Mouse (Mus musculus) cerebellum, postnatal 25 days (tissue): ENCODE data around the gene Lef1.

Source experiments
- DNase-seq, 2 experiments: peaks; one replicate each; pipeline ENCODE4 v3.0.0; 2021; ENCODE audit warnings: mixed read lengths in 2 of 2

Lef1 gene

DNA sequence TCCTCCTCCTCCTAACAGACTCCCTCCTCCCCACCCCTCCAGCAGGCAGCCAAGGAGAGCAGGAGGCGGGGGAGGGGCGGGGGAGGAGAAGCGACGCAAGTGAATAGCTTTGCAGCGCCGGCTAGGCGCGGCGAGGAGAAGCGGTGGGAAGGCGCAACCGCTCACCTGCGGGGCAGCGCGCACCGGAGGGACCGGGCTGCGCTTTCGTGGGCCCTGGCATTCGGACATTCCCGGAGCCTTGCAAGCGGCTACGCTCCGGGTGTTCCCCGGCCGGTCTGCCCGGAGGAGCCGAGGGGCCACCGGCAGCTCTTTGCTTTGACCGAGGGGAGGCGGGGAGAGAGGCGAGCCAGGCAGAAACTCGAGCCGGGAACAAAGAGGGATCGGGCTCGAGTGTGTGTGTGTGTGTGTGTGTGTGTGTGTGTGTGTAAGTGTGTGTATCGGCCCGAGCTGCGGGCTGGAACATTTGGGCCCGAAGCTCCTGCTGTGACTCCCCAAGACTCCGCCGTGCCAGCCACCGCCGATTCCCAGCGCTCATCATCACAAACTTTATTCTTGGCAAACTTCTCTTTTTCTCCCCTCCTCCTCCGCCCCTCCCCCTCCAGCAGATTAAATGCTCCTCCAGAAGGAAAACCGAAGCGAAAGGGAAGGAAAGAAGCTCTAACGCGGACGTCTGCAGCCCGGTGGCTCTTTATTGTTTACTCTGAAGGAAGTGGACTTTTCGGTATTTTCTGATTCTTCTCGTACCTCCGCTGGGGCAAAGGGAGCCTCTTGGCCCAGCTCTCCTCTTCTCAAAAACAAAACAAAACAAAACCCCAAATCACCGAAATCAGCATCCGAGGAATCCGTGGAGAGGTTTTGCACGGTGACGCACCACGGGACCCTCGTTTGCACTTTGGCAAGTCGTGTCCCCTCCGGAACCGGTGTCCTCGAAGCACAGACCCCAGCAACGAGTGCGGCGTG lies at the start of gene Lef1:
Gene Lef1, plus strand, starts transcription at position 281 of the 960 bp plus-strand sequence.
- peak; percentile 24 to 42 for DNase-seq

DNA sequence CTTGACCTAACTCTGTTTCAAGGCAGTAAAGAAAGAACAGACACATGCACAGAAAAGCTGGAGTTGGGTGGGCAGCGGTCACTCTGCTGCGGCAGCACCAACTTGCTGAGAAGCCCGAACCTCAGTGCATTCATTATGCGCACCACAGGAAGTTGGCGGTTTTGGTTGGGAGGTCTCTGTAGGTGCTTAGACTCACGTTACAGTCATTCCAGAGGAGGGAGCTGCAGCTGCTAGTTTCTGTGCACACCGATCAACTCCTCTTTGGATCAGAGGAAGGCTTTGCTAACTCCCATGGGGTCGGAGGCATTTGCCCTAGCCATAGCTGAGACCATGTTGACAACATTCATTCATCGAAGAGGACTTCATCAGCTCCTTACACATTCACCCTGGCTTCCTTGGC lies 45.3 kb upstream of the Lef1 start:
- no peak for DNase-seq

DNA sequence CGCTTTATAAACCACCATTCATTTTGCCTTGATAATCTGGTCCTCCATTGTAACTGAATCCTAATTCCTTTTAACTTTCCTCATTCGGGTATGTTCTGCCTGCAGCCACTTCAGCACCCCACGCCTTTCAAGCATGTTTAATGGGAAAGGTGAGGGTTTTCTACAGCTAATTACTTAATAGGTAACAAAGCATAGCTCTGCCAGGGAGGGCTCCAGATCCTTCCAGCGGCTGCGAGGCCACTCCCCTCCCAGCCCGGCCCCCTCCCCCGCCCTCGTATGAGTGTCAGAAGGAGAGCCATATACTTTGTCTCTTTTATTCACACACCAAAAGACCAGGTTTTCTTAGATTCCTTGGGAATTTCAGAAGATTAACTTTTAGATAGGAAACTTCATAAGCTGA lies 44.1 kb upstream of the Lef1 start:
- DNase-seq: no peak

DNA sequence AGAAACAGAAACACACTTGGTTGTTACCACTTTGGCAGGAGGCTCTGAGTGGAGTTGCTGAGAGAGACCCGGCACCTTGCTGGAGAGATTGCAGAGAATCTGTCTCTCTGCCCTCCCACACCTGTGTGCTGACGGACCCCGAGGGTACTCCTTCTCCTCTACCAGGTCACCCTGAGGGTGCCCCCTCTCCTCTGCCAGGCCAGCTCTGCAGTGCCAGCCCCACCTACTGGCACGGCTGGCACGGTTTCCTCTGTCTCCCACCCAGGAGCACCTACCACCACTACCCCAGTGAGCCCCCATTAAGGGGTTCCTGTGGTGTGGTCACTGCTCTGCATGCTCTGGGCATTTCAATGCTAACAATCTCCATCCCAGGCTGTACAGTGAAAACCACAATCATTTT lies 42.3 kb upstream of the Lef1 start:
- DNase-seq: no peak

DNA sequence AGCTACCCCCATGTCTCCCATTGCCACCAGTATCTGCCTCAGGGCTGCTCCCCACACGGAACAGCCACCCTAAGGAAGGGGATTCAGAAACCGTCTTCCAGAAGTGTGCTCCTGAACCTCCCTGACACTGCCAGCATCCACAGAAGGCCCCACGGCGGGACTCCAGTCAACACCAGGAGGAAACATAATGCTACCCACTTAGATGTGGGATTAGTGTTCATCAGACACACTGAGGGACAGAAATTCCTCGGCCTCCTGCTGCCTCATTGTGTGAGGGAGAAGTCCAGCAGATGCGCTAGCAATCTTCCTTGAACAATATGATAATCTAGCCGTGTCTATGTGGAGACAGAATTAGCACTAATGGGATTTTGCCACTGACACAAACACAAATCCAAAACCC lies 40.1 kb upstream of the Lef1 start:
- DNase-seq: no peak

DNA sequence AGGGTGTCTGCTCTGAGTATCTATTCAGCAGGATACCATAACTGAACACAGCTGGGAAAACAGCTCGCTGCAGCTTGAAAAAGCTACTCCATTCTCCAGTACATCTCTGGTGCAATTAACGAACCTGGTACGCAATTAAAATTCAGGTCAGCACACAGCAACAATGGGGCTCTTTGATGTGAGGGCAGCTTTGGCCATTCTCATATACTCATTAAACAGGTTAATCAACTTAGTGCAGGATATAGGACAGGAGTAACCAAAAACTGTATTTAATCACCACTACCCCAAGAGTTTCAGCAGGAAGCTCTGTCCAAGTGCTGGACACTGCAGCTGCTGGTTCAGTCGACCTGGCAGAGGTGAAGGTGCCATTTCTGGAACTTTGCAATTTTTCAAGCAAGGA lies 37.6 kb upstream of the Lef1 start:
- no peak for DNase-seq

DNA sequence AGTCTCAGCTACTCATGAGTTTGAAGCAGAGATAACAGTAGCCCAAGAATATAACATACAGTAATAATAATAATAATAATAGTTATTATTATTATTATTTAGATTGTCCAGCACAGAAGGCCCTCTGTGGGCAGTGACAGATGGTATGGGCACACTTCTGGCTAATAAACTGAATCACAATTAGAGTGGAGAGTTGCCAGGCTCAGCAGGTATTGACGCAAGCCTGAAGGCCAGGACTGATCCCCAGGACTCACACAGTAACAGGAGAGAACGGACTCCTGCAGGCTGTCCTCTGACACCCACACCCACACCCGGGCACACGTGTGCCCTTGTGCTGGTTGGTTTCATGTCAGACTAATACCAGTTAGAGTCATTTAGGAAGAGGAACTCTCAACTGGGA lies 36.3 kb upstream of the Lef1 start:
- DNase-seq: peak; percentile 15 to 25

DNA sequence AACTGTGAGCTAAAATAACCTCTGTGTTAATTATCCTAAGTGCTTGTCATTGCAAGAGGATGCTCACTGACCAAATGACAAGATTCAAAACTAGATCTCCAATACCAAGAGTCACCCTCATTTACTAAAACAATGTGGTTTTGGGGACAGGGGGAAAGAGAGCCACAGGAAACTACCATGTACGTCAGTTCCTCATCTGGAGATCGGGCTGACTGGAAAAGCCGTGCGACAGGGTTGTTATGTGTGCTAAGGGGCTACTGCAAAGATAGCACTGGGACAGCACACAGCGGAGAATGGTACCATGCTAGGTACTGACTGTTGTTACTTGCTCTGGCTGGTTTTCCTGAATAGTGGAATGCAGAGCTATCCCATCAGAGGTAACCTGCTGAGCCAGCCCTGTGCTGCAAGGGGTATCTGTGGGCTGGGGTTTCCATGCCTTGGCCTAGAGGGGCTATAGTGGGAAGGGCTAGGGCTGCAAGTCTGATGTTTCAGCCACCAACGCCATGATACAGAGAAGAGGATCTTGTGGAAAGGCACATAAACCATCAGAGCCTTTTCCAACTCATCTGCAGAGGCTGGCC lies 32.1 kb upstream of the Lef1 start:
- DNase-seq: no peak

DNA sequence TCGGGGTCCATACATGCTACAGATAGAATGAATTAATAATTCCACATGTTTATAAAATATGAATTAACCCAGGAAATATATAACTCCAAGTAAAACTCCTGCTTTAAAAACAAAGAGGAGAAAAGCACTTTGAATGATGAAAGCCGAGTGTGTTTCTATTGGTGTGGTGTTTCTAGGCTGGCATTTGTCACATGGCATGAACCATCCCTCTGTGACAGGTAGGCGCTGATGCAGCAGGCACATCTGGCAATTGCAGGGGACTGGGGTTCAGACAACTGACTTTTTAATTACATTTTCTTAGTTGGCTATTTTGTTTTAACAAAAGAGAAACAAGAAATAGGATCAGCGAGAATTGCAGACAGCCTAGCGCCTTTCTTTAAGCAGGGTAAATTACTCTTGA lies 31.6 kb upstream of the Lef1 start:
- no peak for DNase-seq

DNA sequence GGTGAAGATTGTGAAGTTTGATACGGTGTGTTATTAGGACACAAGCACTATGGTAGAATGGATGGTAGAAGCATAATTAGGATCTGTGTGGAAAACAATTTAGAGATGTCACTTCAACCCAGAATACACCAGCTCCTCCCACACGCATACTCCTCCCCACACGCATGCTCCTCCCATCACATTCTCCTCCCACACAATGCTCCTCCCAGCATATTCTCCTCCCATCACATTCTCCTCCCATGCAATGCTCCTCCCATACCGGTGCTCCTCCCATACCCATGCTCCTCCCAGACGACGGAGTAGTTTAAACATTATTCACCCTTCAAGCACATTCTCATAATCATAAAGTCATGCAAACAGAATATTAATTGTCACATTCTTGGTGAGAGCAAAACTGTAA lies 26.5 kb upstream of the Lef1 start:
- no peak for DNase-seq

DNA sequence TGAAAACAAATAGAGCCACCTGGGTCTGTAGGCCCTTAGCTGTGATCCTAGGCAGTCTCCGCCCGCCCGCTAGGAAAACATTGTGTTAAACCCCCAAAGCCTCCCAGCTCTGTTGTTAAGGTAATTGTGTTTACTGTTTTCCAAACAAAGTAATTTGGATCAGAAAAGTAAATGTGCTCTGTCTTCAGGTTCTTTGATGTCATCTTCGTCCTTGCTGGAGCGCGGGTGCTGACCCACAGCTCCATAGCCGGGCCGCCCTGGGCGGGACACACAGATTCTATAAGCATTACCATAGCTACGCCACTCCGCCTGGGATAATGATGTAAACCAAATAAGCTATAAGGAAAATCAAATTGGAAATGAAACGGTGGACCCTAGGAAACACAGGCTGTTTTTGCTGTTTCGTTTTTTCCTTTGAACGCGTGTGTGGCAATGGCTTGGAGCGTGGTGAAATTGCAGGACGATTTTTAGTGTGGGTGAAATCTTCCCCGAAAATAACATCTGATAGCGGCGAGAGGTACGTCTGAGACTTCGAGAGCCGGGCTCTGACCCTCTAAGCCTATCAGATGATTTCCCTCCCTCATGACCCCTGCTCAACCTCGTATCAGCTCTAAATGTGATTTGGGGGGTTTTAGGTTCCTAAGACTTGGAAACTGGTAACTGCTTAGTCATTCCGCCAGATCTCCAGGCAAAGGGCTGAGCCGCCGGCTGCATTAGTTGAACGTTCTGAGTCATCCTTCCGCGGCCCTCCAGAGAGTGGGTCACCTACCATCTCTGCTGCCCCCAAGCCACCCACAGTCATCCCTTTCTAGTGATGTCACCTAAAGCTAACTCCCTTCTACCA lies 25.3 kb upstream of the Lef1 start:
- peak in 1 of 2 experiments; percentile 11 for DNase-seq

DNA sequence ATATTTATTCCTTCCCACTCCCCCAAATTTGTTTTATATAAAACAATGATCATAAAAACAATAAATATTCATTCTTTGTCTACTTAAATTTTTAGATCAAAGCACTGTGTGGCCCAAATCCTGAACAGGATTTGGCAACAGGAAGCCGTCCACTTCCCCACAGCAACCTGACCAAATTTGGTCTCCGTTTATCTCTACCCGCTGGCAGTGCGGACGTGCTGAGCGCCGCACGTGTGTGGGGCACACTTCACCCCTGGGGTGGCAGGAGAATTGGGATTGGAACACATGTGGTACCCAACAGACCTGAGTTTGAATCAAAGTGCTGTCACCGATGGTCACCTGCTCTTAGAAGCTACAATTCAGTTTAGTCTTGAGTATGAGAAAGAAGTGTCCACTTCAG lies 24.3 kb upstream of the Lef1 start:
- no peak for DNase-seq

DNA sequence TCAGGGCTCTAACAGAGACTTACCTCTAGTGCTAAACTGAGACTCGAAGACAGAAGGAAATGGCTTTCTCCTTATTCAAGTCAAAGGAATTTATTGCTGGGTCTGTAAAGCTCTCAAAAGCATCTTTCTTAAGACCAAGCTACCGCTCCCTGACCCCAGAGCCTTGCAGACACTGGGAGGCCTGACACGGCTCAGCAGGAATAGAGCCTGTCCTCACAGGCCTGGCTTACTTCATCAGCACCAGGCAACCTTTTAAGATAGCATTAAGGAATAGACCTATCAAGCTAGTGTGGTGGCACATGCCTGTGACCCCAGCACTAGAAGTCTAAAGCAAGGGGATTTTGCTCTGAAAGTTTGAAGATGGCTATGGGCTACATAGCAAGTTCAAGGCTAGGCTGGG lies 20.6 kb upstream of the Lef1 start:
- no peak for DNase-seq

DNA sequence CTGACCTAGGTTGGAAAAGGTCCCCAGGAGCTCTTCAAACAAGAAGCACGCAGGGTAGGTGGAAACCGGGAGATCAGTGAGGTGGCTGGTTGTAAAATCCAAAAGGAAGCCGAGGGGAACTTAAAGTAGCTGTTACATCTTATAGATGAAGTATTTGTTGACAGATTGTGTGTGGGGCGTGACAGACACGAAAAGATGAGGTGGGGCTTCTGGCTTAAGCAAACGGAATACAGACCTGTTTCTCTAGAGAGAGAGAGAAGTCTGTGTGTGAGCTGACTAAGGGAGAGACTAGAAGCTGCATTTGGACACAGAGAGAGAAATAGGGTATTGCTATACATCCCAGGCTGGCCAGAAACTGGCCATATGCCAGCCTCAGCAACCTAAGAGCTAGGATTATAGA lies 18.2 kb upstream of the Lef1 start:
- no peak for DNase-seq

DNA sequence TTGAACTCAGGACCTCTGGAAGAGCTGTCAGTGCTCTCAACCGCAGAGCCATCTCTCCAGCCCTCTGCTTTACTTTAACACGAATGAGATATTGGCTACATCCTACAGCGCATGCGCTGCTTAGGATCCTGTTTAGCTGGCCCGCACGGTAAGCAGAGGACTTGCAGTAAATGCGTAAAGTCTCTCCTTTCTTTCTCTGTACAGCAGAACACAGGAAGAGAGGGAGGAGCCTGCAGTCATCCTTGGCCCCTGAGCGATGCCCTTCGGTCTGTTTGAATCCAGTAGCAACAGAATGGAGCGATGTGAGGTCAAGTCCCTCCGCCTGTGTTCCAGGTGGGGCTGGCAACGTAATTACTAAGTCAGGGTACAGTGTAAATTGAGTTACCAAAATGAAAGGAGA lies 16.5 kb upstream of the Lef1 start:
- no peak for DNase-seq

DNA sequence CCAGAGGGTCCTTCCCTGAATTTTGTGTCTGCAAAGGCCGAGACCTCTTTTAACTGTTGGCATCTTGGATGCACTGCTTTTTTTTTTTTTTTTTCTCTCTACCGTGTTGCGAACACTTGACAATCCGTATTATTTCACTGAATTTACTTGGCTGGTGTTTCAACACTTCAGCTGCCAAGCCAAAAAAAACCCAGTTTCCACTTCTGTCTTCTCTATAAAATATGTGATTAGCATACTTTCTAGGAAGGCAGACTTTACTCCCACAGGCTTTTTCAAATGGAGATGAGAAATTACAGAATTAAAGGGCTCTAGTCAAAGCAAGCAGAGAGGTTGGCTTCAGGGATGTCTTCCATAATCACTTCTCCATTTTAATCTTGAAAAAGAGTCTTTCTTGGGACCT lies 14.2 kb upstream of the Lef1 start:
- DNase-seq: no peak

DNA sequence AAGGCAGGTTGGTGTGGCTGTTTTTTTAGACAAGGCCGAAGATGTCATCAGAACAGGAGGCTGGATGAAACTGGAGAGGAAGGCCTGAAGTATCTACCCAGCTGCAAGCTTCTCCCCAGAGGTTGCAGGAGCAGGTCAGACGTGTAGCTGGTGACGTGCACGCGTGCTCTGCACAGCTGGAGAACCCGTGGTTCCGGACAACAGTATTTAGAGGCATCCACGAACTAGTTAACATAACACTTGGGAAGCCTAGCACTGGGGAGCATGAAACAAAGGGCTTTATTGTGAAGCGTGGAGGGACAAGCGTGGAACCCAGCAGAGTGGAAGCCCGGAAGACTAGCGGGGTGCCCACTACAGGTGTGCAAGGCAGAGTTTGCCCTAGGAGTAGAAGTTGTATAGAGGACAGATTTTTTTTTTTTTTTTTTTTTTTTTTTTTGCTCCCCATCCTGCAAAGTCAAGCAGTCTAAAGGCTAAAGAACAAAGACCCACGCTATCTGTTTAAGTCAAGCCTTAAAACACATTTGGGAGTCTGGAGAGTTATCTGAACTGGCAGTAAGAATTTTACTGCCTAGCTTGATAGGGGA lies 8.0 kb upstream of the Lef1 start:
- no peak for DNase-seq

DNA sequence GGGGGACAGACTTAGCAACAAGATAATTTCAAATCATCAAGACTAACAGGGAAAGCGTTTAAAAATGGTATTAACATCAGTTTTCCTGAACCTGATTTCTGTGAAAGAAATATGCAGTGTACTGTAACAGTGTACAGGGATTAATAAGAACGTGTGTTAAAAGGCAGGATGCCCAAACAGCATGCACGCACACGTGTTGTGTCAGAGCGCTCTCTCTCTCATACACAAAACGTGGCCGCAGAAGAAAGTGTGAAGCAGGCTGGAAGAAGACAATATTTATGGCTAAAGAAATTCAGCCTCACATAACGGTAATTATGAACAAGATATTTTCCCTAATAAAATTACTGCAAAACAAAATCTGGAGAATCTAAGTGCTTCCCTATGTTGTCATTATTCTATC lies 4.9 kb upstream of the Lef1 start:
- no peak for DNase-seq

DNA sequence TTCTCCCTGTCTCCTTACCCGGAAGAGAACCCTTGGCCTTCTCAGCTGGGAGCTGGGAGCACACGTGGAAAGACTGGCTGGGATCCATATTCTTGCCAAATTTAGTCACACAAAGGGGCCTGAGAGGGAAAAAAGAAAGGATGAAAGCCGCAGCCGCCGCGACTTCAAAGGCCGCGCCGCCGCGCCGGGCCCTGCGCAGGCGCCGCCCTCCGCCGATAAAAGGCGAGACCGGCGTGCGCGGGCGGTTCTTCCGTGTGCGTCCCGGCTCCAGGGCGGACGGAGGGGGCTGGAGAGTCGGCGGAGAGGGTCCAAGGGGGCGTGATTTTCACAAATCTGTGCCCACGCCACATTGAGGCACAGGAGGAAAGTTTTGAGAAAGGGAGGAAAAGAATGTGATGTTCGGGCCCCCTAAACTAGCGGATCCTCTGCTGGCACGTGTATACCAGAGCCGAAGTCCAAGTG lies 4.3 kb upstream of the Lef1 start:
- DNase-seq: peak; percentile 24 to 31

DNA sequence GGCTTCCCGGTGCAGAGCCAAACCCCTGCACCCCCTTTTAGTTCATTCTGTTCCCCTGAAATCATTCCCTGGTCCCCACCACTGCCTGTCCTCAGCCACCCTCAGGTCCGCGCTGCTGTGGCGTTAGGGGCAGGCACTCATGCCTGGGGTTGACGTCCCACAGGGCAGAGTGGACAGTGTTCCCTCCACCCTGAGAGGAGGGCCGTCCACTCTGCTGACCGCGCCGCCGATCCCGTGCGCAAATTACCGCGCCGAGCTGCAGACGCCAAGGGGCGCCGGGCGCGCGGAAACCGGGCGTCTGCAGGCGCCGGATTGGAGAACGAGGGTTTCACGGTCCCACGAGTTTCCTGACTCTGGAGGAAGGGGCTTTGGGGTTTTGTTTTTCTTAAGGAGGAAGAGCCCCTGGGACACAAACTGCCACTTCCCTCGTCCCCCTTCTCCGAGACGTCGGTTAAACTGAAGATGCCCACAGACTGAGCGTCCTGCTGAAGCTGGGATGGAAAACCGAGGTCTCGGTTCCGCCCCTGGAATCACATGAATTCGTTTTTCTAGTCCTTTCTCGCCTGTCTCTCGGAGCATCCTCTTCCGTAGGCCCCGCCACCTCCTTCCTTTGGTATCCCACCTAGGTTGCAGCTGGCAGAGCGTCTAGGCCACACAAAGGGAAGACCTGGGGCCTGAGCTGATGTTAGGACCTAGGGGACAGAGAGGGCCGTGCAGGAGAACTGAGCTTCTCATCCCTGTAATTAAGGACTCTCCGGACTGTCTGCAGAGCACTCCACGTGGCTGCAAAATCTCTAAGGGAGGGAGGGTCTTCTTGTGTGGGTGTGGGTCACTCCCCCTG lies 3.6 kb upstream of the Lef1 start:
- DNase-seq: peak; percentile 12 to 13

DNA sequence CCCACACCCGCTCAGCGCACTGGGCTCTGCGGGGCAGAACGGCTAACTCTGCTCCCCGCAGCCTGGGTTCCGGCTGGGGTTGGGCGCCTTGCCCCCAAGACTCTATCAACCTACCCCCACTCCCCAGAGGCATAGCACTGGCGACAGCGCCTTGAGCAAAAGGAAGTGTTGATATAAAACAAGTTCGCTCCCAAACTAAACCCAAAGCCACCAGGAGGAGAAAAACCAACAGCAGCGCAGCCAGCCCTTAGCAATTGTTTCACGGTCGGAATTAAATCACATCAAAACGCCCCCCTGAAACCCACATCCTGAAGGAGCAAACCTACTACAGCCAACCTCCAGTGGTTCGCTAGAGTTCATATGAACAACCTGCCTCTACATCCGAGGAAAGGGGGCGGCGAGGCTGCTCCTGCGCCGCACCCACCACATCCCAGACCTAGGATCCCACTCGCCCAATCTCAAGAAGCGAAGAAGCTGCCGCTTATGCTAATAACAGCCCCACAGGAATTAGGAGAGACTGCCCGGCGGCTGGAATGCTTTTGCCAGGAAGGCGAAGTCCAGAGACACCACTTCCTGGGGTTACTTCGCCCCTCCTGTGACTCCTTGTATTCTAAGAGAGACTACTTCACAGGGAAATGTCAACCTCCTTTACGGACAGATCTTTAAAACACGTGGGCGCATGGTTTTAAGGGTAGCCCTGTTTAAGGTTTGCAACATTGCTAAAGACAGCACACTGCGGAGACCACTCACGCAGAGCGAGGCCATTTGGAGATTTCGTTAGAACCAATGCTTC lies 2.8 kb upstream of the Lef1 start:
- peak; percentile 11 to 15 for DNase-seq
